Mouse (Mus musculus) intestine, embryonic 14.5 days (tissue): ENCODE results near the gene Olfr1008. TPM values are rescaled to one million over a fixed set of nuclear protein-coding genes. Genes with fewer than 3 reads are reported as not detected.
"Not testable (repeated sequence)": the region's sequence is repeated elsewhere in the genome, so short reads cannot be mapped to it uniquely, and the experiment has no call there.

Experiments
- ATAC-seq: fragments of 200-750 bp; cut with Nextera tagmentation; replicated peaks from 2 replicates; pipeline ENCODE4 v1.8.0; 2017; ENCODE audit warnings: low read depth, moderate number of reproducible peaks, moderate TSS enrichment, moderate library complexity; ENCODE audit not compliant: low FRiP score, low TSS enrichment
- DNase-seq: peaks from one replicate; pipeline ENCODE4 v3.0.0-alpha.2; 2018; ENCODE audit warnings: low spot score
- H3K27ac ChIP-seq: fragments of 300-500 bp; sonication (generic); 2 replicates; pipeline ENCODE4 v1.5.1; 2014; ENCODE audit warnings: low read depth, mild to moderate bottlenecking, control low read depth
- H3K27me3 ChIP-seq: fragments of 300-500 bp; sonication (generic); replicated peaks from 2 replicates; pipeline ENCODE4 v1.6.1; 2014; ENCODE audit warnings: low read length, control low read depth; ENCODE audit not compliant: control insufficient read depth, insufficient read depth
- H3K36me3 ChIP-seq: fragments of 300-500 bp; sonication (generic); 2 replicates; pipeline ENCODE4 v1.6.1; 2014; ENCODE audit warnings: low read length, control low read depth; ENCODE audit not compliant: control insufficient read depth, insufficient read depth
- H3K4me1 ChIP-seq: fragments of 300-500 bp; sonication (generic); replicated peaks from 2 replicates; pipeline ENCODE4 v1.6.1; 2014; ENCODE audit warnings: low read length, control low read depth, mixed read lengths; ENCODE audit not compliant: control insufficient read depth, insufficient read depth
- H3K4me2 ChIP-seq: fragments of 300-500 bp; sonication (generic); 2 replicates; pipeline ENCODE4 v1.6.1; 2014; ENCODE audit warnings: low read length
- H3K4me3 ChIP-seq: fragments of 300-500 bp; sonication (generic); 2 replicates; pipeline ENCODE4 v1.5.1; 2014; ENCODE audit warnings: low read depth, low read length, control low read depth, mixed read lengths
- H3K9ac ChIP-seq: fragments of 300-500 bp; sonication (generic); 2 replicates; pipeline ENCODE4 v1.6.1; 2014; ENCODE audit warnings: mild to moderate bottlenecking, low read length
- H3K9me3 ChIP-seq: fragments of 300-500 bp; sonication (generic); 2 replicates; pipeline ENCODE4 v1.6.1; 2016; ENCODE audit warnings: low read length, control low read depth; ENCODE audit not compliant: control insufficient read depth
- WGBS: fragments of 180-500 bp; shearing (Covaris S2); extraction: QIAGEN DNeasy Blood & Tissue Kit; methylation state at CpG from one replicate; pipeline ENCODE4 v1.1.7; 2014; 5-methylcytosine and 5-hydroxymethylcytosine counted together
- polyA plus RNA-seq: library from polyadenylated mRNA; unstranded; fragments of >200 nt; fragmentation: Nextera tagmentation; extraction: Ambion mirVana; gene quantifications from 2 replicates; pipeline ENCODE4 v1.2.1, GENCODE M21; 2014

Olfr1008 gene
- polyA plus RNA-seq, result not detected in 2 replicates

GRCm38 (mm10) chr2:85689131-85689530 lies at the start of gene Olfr1008:
Gene Olfr1008 (plus strand): TSS chr2:85689431.
- no peak for DNase-seq
- Histone ChIP-seq H3K27me3 (no peaks in the 10 kb centered on the region), H3K27ac (no peak within 1 kb of the TSS), H3K4me3 (no peak within 1 kb of the TSS), H3K9me3 (no peaks in the 10 kb centered on the region; the same call in 1 of the 2 replicates), H3K4me2 (no peak within 1 kb of the TSS), H3K9ac (no peak within 1 kb of the TSS), H3K36me3 (no peaks in the 10 kb centered on the region), H3K4me1 (no peaks in the 10 kb centered on the region)
- ATAC-seq, result no peak

GRCm38 (mm10) chr2:85650604-85651003 lies 38.6 kb upstream of the Olfr1008 start, which contains the start of gene Olfr1002:
Gene Olfr1002 (minus strand): TSS chr2:85650704.
- ATAC-seq, result no peak
- H3K4me1 ChIP-seq, result no peaks in the 10 kb centered on the region
- no peak within 1 kb of the TSS for H3K4me2 ChIP-seq
- no peak within 1 kb of the TSS for H3K27ac ChIP-seq
- H3K9ac ChIP-seq, result no peak within 1 kb of the TSS
- no peak within 1 kb of the TSS for H3K4me3 ChIP-seq
- 93% methylated on average over 1 of the region's 1 CpGs for WGBS
- DNase-seq, result no peak
- no peaks in the 10 kb centered on the region for H3K27me3 ChIP-seq
- no peaks in the 10 kb centered on the region for H3K9me3 ChIP-seq
- H3K36me3 ChIP-seq, result no peaks in the 10 kb centered on the region

GRCm38 (mm10) chr2:85664355-85664754 lies 24.9 kb upstream of the Olfr1008 start, which contains the start of gene Olfr154:
Gene Olfr154 (minus strand): TSS chr2:85664455.
- H3K9ac ChIP-seq, H3K4me3 ChIP-seq, H3K9me3 ChIP-seq, H3K27ac ChIP-seq, ATAC-seq, H3K27me3 ChIP-seq, H3K36me3 ChIP-seq, DNase-seq, H3K4me2 ChIP-seq, H3K4me1 ChIP-seq: not testable (repeated sequence)

- no peak for DNase-seq
- H3K27me3 ChIP-seq, result no peaks in the 10 kb centered on the region
- no peak within 1 kb of the TSS for H3K9ac ChIP-seq
- no peaks in the 10 kb centered on the region for H3K4me1 ChIP-seq
- no peak within 1 kb of the TSS for H3K27ac ChIP-seq
- no peak within 1 kb of the TSS for H3K4me2 ChIP-seq
- H3K36me3 ChIP-seq, result no peaks in the 10 kb centered on the region
- no peak for ATAC-seq
- no peaks in the 10 kb centered on the region for H3K9me3 ChIP-seq
- H3K4me3 ChIP-seq, result no peak within 1 kb of the TSS
Observed at GRCm38 (mm10) chr2:85678667-85679066, 10.6 kb upstream of the Olfr1008 start, which contains the start of gene Olfr1006. Gene Olfr1006 (minus strand): TSS chr2:85678767.

- WGBS, result 17% methylated on average over 2 of the region's 2 CpGs
- DNase-seq, result not testable (repeated sequence)
Observed at GRCm38 (mm10) chr2:85710680-85711079, 21.4 kb downstream of the Olfr1008 start.

GRCm38 (mm10) chr2:85711159-85711558 lies 21.9 kb downstream of the Olfr1008 start:
- Histone ChIP-seq H3K4me3 (no peak overlapping the region), H3K9me3 (no peaks in the 10 kb centered on the region), H3K27ac (no peak overlapping the region), H3K4me2 (no peak overlapping the region), H3K36me3 (no peaks in the 10 kb centered on the region), H3K27me3 (no peaks in the 10 kb centered on the region), H3K9ac (no peak overlapping the region), H3K4me1 (no peaks in the 10 kb centered on the region)
- WGBS, result 23% methylated on average over 1 of the region's 1 CpGs
- DNase-seq (no peak), ATAC-seq (no peak)

More at GRCm38 (mm10) chr2:85710680-85711079, 21.4 kb downstream of the Olfr1008 start:
- H3K4me1 ChIP-seq, H3K27me3 ChIP-seq, H3K27ac ChIP-seq, H3K36me3 ChIP-seq, ATAC-seq, H3K4me3 ChIP-seq, H3K4me2 ChIP-seq, H3K9me3 ChIP-seq, H3K9ac ChIP-seq: not testable (repeated sequence)

GRCm38 (mm10) chr2:85715119-85715518 lies 25.9 kb downstream of the Olfr1008 start, which contains the start of gene Olfr1009:
Gene Olfr1009 (plus strand): TSS chr2:85715419.
- H3K4me1 ChIP-seq, result no peaks in the 10 kb centered on the region
- no peaks in the 10 kb centered on the region for H3K27me3 ChIP-seq
- no peaks in the 10 kb centered on the region for H3K36me3 ChIP-seq
- ATAC-seq (no peak), DNase-seq (no peak)
- 89% methylated on average over 1 of the region's 1 CpGs for WGBS
- H3K4me2 ChIP-seq, result no peak within 1 kb of the TSS
- no peak within 1 kb of the TSS for H3K9ac ChIP-seq
- H3K27ac ChIP-seq, result no peak within 1 kb of the TSS
- no peaks in the 10 kb centered on the region for H3K9me3 ChIP-seq
- no peak within 1 kb of the TSS for H3K4me3 ChIP-seq

- ATAC-seq (no peak), DNase-seq (no peak)
- Histone ChIP-seq H3K9me3 (no peaks in the 10 kb centered on the region), H3K27ac (no peak overlapping the region), H3K9ac (no peak overlapping the region), H3K4me3 (no peak overlapping the region), H3K27me3 (no peaks in the 10 kb centered on the region), H3K4me2 (no peak overlapping the region), H3K4me1 (no peaks in the 10 kb centered on the region), H3K36me3 (no peaks in the 10 kb centered on the region)
- WGBS, result 19% methylated on average over 3 of the region's 3 CpGs
Observed at GRCm38 (mm10) chr2:85725793-85726192, 36.6 kb downstream of the Olfr1008 start.
